Mouse (Mus musculus) C2C12 (cell line): ENCODE measurements around the gene Naaladl2.

Source experiments
- CEBPB ChIP-seq: IDR thresholded peaks from one replicate; pipeline ENCODE4 v1.6.1; 2011; ENCODE audit warnings: low read depth, mild to moderate bottlenecking, control low read depth, moderate library complexity
- CTCF ChIP-seq: IDR thresholded peaks from one replicate; pipeline ENCODE4 v1.5.1; 2011; ENCODE audit not compliant: control insufficient read depth, insufficient read depth, insufficient read length

- TF ChIP-seq CEBPB (no peak), CTCF (no peak)
Observed at GRCm38 (mm10) chr3:24888801-24889200, 255.3 kb downstream of the Naaladl2 start.
